Mouse (Mus musculus) adipose tissue, adult 10 weeks (tissue): ENCODE measurements around the gene Gm595. TPM values are rescaled to one million over a fixed set of nuclear protein-coding genes. Genes with fewer than 3 reads are reported as not detected.

Experiments used
- polyA plus RNA-seq: library from polyadenylated mRNA; stranded (reverse); fragments of 350-450 nt; fragmentation: Illumina TruSeq; extraction: RNeasy Lipid Tissue Mini Kit (QIAGEN cat#74804); gene quantifications from one replicate; pipeline ENCODE4 v1.2.3, GENCODE M21; 2014; ENCODE audit warnings: low read depth, low replicate concordance

Gene Gm595
- polyA plus RNA-seq = 0.46 TPM

GRCm38 (mm10) chrX:48877613-48878012, at the start of gene Gm595:
Gene Gm595 (minus strand): TSS chrX:48877713.

Other genes starting within 250 kb of the Gm595 start
- gene Gpr119, start 203.2 kb downstream of the Gm595 start, polyA plus RNA-seq = not detected
- 4.8 TPM for gene Rbmx2, start 182.7 kb downstream of the Gm595 start, polyA plus RNA-seq